Mouse (Mus musculus) retina, adult 2 months (tissue): ENCODE measurements at regions not wholly inside any gene's neighbourhood (a gene's known extent, or its start where the extent isn't known, plus 50 kb on each side); places are given as distances from the start of the nearest gene placed in this dataset.

Experiments
- DNase-seq: peaks from one replicate; pipeline ENCODE4 v3.0.0-alpha.2; 2012; ENCODE audit warnings: low read depth, low spot score

DNA sequence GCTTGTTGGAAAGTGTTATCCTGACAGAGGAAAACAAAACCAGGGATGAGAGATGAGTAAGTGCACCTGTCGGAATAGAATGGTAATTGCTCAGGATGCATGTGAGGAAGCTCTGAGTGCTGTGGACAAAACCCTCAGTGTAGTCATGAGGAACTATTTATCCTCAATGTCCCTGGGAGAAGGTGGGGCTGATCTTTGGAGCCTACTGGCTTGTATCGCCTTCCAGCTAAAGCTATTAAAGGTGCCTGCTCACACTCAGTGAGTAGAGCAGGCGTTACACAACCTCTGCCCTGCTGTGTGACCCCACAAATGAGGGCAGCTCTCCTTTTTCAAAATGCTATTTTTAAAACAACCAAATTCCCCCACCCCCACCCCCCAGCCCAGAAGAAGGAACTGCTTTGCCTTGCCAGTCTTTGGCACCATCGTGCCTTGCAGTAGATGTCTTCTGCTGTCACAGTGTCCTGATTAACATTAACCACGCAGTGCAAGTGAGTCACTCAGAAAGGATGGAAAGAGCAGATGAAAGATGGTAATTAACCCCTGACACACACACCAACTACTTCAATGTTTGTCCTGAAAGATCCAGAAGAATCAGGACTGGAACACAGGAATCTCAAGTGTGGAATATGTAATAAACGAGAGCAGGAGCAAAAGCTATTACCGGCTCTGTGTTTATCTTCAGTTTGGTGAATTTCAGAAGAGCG, 440.8 kb upstream of the Tnp1 start:
- DNase-seq: no peak

DNA sequence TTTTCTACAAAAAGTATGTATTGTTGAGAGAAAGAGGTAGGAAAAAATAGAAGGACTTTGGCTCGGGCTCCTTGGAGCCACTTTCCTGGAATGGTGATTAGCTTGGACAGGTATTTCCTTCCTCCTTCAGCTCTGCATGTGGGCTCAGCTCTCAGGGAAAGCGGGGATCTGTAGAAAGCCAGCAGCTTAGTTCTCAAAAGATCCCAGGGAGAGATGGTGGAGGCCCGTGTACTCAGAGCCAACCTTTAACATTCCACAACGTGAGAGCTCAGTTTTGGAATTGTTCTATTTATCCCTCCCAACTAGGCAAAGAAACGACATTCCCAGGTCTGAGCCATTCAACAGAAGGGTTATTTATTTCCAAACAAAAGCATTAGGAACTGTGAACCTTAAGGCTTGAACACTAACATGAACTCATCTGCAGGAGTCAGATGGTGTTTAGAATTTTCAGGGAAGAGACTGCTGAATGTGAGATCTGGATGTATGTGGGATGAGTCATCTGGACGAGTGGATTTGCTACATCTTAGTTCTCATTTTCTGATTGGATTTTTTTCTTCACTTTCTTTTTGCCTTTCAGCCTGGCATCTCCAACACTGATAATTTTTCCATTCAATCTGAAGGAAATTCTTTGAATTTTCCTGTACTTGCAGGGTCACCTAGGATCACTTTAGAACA, 428.6 kb upstream of the Tnp1 start:
- DNase-seq: no peak

DNA sequence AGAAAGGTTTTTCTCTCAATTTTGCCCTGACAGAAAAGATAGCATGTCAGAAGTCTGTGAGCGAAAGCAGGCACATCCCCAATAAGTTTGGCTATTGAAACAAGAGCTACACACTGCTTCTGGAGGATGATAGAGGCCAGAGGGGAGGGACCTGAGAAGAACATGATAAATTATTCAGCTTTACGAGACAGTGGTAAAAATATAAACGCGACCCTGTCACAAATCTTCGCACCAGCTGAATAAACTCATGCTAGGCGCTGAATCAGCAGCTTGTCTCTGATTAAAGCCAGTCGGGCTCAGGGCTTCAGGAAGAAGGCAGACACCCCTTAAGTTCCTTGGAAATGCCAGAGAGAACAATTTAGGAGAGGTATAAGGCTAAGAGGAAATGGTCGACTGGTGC, 422.7 kb upstream of the Tnp1 start:
- DNase-seq: no peak

DNA sequence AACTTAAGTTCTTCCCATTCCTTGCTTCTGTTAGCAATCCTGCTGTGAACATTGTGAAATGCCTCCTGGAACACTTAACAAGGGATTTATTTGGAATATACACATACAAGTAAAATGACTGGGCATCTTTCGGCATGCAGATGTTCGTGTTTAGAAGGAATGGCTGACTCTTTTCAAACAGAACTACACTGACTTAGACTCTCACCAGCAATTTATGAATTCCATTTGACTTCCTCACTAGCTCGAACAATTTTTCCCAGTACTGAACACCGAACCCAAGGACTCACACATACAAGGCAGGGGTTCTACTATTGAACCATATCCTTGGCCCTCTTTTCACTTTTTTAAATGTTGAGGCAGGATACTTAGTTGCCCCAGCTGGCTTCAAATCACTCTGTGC, 412.4 kb upstream of the Tnp1 start:
- DNase-seq: no peak

DNA sequence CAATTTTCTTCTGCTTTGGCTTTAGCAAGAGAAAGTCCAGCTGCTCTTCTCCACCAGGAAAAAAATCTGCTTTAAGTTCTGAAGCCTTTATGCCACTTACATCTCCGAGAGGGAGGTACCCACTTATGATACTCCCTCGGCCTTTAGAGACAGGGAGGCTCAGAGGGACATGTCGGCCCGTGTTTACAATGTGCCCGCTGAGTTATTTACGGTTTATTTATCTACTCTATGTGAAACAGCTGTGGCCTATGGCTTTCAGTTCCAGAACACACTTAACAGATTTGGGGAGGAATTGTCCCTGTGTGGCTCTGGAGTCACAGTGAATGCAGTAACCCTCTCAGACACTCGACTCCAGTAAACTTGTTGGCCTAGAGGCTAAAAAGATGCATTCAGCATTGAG, 409.3 kb upstream of the Tnp1 start:
- DNase-seq: no peak

DNA sequence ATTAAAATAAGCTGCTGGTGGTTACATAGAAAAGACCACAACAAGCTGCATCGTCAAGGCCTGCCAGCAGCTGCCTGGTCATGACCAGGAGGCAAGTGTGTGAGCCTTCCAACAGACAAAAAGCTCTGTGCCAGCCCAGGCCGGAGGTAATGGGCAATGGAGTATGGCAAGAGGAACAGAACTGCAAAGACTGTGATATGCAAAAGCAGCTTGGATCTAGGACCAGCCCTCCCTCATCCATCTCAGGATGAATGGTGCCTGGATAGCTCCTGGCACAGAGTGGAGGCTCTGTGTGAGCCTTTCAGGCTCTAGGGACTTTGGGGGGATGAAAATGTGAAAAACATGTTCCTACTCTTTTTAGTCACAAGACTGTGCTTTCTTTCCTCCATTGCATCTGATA, 402.5 kb upstream of the Tnp1 start:
- DNase-seq: no peak

DNA sequence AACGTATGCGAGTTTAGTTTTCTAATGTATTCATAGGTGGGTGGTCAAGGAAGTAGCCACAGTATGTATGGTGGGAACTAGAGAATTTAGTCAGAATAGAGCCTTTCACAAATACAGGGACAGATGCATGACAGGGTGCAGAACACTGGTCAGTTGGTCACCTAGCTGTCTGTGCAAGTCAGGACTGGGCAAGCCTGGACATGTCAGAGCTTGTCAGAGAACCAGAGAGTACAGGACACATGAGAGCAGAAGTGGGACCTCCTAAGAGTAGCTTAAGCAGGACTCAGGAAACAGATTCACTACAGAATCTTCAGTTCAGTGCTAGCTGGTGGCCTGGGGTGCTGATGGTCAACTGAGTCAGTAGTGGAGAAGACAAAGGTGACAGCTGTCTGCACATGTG, 395.7 kb upstream of the Tnp1 start:
- DNase-seq: no peak

DNA sequence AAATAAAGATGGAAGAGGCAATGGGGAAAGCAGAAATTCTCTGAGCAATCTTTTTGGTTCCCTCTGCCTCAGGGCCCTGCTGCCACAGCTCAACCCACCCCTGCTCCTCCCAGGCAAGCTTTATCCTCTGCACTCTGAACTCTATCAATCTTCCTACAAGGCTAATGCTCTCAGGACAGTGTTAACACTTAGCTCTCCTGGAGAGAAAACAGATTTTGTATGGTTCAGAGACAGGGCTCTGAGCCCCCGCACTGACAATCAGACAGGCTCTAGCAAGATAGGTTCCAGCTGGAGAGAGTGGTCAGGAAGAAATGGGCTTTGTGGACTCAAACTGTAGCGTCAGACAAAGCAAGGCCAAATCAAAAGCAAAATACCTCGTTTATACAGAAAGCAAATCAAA, 383.5 kb upstream of the Tnp1 start:
- no peak for DNase-seq

DNA sequence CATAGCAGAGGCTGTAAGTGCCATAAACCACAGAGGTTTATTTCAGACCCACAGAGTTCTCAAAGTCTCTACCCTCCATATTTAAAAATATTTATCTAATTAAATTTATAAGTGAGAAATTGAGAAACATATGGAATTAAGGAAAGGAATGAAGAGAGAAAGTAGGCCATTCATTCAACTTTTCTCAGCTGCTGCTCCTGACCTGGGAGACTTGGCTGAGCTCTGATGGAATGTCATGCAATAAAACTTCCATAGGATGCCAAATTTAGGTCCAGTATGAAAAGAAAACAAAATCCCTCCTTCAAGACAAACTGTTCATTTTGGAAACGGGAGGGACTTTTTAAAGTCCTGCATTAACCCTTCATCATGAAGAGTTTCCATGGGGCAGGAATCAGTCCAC, 379.3 kb upstream of the Tnp1 start:
- DNase-seq: no peak

DNA sequence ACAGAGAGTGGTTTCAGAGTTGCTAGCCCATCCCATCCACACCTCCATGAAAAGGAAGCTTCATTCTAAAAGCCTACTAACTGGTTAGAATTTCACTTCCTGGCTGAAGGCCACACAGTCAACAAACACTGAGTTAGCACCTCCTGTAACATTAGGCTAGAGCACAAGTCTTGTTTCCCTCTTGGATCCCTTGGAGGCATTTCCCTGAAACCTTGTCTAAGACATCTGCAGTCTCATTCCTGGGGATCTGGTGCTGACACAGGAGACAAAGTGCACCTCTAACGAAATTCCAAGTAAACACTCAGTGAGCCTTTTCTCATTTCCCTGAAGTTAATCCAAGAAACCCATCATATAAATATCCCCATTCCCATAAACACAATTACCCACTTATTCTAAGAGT, 378.8 kb upstream of the Tnp1 start:
- no peak for DNase-seq

DNA sequence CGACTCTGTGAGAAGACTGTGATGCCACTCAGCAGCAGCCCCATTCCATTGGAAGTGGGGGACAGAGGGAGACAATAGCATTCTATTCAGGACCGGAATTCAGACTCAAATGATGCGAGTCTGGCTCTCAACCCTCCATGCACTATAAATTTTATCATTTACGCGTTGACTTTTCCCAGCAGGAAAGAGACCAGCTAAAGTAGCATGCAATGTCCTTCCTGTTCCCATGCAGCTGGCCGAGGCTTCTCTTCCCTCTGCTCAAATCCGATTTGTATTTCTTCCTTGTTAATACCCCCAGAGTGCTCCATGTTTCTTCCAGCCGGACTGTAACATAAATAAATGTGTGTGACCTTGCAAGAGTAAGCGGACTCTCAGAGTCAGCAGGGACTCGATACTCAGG, 376.4 kb upstream of the Tnp1 start:
- no peak for DNase-seq

DNA sequence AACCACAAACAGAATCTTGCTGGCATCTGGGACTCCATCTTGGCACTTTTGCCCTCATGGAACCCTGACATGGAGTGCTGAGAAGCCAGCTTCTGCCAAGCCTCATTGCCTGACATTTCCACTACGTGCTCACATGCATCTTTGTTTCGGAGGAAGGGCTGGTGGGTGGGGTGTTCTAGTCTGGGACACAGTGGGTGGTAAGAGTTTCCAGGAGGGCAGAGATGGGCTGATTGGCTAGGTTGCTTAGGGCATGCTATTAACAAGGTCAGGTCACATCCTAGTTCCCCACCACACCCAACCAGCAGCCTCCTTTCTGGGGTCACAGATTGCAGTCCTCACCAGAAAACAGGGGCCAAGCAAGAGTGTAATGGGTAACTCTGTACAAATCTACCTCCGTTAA, 374.3 kb upstream of the Tnp1 start:
- no peak for DNase-seq

DNA sequence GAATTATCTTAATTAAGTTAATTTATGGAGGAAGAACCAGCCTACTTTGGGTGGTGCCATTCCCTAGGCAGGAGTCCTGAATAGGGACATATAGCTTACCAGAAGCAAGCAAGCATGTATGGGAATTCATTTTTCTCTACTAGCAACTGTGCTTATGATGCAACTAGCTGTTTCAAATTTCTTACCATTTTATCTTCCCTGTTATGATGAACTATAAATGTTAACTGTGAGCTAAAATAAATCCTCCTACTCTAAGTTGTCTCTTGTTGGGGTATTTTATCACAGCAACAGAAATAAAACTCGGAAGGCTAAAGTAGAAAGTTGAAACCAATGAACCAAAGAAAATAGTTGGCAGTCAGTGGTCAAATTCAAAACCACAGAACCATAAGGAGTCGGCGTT, 373.5 kb upstream of the Tnp1 start:
- no peak for DNase-seq

DNA sequence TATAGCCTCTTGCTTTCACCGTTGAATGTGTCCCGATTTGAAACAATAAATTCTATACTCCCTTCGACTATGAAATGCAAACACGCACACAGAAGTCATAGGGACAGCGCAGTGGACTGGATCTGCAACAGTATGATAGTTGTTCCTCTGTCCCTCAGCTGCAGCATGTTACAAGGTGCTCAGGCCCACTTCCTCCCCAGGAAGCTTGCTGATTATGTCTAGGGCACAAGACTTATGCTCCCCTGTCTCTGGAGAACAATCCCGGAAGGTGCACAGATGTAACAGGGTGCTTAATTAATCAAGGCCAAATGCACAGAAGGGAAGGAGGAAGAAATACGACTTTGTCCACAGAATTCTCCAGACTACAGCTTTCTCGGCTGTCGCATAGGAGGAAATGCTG, 365.9 kb upstream of the Tnp1 start:
- DNase-seq: no peak

DNA sequence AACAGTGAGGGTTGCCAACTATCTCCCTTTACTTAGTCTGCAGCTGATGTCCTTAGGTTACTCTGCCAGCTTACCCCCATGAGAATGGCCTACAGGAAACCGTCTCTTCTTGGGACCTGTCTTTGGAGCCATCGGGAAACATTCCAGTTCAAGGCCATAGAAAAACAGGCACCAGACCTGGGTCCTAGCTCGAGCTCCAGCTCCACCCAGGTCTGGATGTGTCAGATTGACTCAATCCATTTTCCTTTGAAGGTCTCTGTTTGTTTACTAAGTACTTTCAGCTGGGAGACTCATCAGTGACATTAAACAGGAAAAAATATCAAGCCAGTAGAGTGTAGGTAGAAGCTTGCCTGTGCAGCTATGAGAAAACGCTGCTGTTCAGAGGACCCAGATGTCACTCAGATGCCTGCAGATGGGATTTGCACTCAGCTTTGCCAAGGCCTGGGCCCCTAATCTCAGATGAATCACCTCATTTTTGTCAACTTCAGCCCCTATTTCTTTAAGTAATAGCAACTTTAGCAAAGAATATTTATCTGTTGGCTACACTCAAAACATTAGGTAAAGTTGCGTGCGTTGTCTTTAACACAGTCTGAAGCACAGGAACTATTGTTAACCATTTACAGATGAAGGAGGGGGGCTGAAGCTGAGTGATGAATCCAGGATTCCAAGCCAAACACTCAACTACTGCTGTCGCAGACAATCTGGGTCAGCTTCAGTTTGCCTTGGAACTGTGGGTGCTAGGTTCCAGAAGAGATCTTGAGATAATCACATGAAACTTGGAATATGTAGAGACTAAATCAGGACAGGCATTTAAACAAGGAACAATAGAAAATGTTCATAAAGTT, 359.0 kb upstream of the Tnp1 start:
- DNase-seq: no peak

DNA sequence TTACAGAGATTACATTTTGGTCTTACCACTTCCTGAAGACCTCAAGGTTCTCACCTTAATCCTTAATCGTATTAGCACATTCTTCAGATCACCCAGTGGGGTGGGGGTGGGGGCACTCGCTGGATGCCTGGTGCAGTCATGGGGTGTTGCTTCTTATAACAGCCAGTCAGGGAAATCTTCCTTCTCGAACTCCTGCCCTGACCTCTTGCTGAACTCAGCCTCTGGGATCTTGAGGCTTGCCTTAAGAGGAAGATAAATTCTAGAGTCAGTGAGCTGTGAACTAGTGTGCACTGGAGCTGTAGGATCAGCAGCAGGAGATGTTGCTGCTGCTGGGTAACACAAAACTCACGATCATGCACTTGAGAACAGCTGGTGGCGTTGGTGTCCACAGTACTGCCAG, 352.5 kb upstream of the Tnp1 start:
- DNase-seq: no peak

DNA sequence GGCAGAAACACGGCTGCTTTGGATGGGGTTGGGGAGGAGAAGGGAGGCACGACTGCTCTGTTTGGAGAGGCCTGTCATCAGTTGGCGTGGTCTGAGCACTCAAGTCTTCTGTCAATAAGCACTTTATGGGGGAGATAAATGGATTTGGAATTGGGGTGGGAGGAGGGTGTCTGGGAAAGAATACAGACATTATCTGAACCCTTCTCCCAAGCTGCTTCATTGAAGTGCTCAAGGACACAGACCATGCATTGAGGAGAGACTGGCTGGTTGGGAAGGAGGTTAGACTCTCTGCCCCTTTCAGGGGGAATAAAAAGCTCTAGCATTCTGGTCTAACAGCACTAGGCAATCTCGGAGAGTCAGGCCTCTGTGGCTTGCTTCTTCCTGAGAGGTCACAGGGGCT, 350.1 kb upstream of the Tnp1 start:
- DNase-seq: no peak

DNA sequence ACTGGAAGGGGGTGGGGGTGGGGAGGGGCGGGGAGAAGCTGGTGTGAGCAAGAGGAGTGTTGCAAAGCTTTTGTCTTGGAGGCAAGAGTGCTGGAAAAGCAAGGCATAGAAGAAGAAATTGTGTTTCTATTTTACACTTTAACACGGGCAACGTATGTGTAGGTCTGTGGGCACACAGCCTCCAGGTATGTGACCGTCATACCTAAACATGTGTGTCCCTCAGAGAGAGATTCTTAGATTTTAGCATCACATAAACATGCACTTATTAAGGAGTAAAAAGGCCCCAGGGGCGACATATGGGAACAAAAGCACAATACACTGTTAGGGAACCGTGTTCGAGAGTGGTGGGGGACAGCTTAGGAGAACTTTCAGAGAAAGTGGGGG, 348.6 kb upstream of the Tnp1 start:
- DNase-seq: no peak

DNA sequence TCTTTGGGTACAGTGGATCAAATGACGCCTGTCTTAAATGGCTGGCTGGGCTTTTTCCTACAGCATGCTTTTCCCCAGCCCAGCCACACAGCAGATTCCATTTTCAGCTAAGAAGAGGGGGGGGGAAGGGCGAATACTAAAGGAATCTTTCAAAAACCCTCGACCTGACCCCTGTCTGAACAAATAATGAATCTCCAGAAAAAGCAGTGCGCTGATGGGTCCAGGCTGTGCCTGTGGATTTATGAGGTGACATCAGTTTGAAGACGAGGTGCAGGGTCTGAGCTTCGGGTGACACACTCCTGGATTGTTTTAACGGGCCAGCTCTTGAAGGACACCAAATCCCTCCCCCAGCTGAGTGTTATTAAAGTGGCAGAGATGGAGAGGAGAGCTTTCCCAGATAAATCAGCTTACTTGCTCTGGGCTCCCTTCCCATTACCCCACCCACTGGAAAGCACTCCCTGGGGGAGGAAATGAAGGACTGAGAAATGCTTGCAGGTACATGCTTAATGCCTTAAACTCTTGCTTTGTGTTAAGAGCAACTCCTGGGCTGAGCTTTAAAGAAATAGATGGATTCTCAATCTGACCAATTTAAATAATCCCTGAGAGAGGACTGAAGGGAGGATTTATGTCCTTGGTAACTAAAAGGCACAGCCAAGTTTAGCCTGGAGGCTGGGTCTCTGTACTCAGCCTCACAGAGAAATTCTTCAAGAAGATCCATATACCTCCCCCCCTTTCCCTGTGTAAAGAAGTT, 348.0 kb upstream of the Tnp1 start:
- peak; percentile 11 for DNase-seq

DNA sequence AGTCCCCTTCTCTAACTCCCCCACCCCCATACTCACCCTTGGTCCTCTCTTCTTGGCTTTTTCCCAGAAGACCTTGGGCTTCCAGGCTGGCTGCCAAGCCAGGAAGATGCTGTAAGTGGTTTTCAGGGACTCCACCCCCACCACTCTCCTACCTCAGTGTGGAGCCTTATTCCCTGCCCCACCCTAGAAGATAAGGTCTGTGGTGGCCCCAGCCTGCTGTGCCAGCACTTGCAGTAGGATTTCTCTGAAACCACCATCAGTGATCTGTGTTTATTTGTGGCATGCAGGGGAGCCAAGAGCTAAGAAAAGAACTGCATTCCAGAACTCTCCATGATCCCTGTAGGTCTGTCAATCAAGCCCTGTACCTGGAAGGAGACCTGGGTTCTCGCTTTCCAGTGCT, 346.4 kb upstream of the Tnp1 start:
- DNase-seq: no peak

DNA sequence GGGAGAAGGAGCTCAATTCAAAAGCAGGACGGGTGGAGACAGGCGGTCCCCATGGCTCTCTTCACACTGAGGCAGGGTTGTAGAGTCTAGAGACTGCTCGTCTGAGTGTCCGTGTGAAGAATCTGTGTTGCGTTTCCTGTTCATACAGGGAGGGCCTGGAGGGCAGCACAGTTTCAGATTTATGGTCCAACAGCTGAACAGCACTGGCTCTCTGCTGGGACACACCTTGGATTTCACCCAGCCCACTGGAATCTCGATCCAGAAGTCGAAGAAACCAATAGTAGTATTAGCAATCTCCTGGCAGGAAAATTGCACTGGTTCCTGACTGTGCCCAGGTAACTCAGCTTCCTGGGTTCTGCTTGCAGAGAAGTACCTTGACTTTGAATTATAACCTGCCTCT, 345.6 kb upstream of the Tnp1 start:
- DNase-seq: no peak

DNA sequence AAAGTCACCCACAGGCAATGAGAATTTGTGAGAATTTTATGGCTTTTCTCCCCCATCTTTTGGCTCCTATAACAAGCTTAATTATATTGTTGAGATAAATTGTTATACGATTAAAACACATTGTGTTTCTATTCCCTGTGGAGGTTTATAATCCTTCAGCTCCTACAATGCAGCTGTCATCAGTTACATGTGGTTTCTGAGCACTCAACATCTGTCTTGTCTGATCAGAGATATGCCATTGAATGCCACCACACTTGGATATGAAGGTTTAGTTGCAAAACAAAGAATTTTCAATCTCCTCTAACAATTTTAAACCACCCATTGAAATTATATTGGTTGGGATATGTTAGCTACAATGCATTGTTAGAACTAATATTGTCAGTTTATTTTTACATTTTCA, 338.7 kb upstream of the Tnp1 start:
- no peak for DNase-seq
